Mouse (Mus musculus): ENCODE measurements around the gene Mapk11.

GRCm38 (mm10) chr15:89124312-89124711 lies 25.1 kb downstream of the Mapk11 start:
- TF ChIP-seq CTCF (IDR thresholded peaks at IDR 0.05; ENCODE audit: low read depth, low read length) (no peak), POLR2A (IDR thresholded peaks at IDR 0.05; ENCODE audit: insufficient read depth, low read length) (no peak), EP300 (IDR thresholded peaks at IDR 0.05; ENCODE audit: insufficient read depth, low read depth, low read length) (no peak)

Data from ES-Bruce4 (cell line).